Mouse (Mus musculus): ENCODE measurements around the gene Tifab. TPM values are rescaled to one million over a fixed set of nuclear protein-coding genes. Genes with fewer than 3 reads are reported as not detected.

The Tifab gene
- polyA plus RNA-seq, 1 experiment: 0.15 TPM

- H3K27me3 ChIP-seq (ENCODE audit: control insufficient read depth, insufficient read depth, low read length): no peaks in the 10 kb centered on the region
- H3K27ac ChIP-seq (ENCODE audit: control insufficient read depth, insufficient read depth, low read depth, low read length): no peak overlapping the region
- H3K4me3 ChIP-seq (ENCODE audit: control insufficient read depth, low read depth, low read length): no peak overlapping the region
- TF ChIP-seq POLR2A (IDR thresholded peaks at IDR 0.05; ENCODE audit: control insufficient read depth, low read depth, low read length): no peak
- TF ChIP-seq CTCF (IDR thresholded peaks at IDR 0.05; ENCODE audit: control insufficient read depth, insufficient read depth, insufficient replicate concordance, low read depth, low read length): no peak
- H3K36me3 ChIP-seq (ENCODE audit: control insufficient read depth, insufficient read depth, low read length): no peaks in the 10 kb centered on the region; the same call in 1 of the 2 replicates
- H3K4me1 ChIP-seq (ENCODE audit: control insufficient read depth, insufficient read depth, low read length): peaks cover 6% of the 10 kb centered on the region
Observed at GRCm38 (mm10) chr13:56129014-56129413, 49.7 kb downstream of the Tifab start.

- H3K27ac ChIP-seq (ENCODE audit: control insufficient read depth, insufficient read depth, low read depth, low read length): no peak overlapping the region
- TF ChIP-seq CTCF (IDR thresholded peaks at IDR 0.05; ENCODE audit: control insufficient read depth, insufficient read depth, insufficient replicate concordance, low read depth, low read length) (no peak), POLR2A (IDR thresholded peaks at IDR 0.05; ENCODE audit: control insufficient read depth, low read depth, low read length) (no peak)
- no peaks in the 10 kb centered on the region for H3K27me3 ChIP-seq (ENCODE audit: control insufficient read depth, insufficient read depth, low read length)
- H3K4me3 ChIP-seq (ENCODE audit: control insufficient read depth, low read depth, low read length): peak overlapping the region; percentile 58
- no peaks in the 10 kb centered on the region for H3K4me1 ChIP-seq (ENCODE audit: control insufficient read depth, insufficient read depth, low read length)
- no peaks in the 10 kb centered on the region; the same call in 1 of the 2 replicates for H3K36me3 ChIP-seq (ENCODE audit: control insufficient read depth, insufficient read depth, low read length)
Observed at GRCm38 (mm10) chr13:56125632-56126031, 53.1 kb downstream of the Tifab start.

Other genes starting within 250 kb of the Tifab start
- gene H2afy, start 42.5 kb downstream of the Tifab start, polyA plus RNA-seq (2012; rRNA removed): 56.3 and 61.0 TPM in 2 replicates
- gene Neurog1, start 73.3 kb upstream of the Tifab start, polyA plus RNA-seq (2012; rRNA removed): 0.90 and 1.1 TPM in 2 replicates
- 1.3 and 7.1 TPM in 2 replicates for gene Cxcl14, start 117.7 kb upstream of the Tifab start, polyA plus RNA-seq (2012; rRNA removed)
- 27.1 and 27.9 TPM in 2 replicates for gene Gm3045, start 247.7 kb upstream of the Tifab start, polyA plus RNA-seq (2012; rRNA removed)